In the genomic region with DNA sequence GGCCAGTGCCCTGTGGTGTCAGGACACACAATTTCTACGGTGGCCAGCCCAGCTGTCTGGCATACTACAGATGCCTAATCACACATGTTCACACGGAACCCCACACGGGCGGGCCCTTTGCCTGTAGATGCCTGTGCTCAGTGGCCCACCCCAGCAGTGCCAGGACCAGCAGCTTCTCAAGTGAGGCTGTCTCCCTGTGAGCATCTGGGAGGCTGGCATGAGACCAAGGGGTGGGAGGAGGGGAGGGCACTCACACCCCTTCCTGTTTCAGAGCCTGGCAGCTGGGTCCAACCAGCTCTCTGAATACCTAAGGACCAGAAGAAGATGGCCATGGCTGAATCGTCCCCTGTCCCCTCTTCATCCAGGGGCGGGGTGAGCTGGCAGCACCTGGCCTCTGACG, we compare ENCODE assay signal across 11 mouse cellular contexts. TPM values are rescaled to one million over a fixed set of nuclear protein-coding genes. Genes with fewer than 3 reads are reported as not detected.
DNase-seq lines count a peak whose midpoint lies in the region; ATAC-seq lines count a peak whose summit lies in the region.
"Had no signal": no experiment of that assay in that cellular context is flagged by ENCODE, and none has a peak within 500 bp of the region (broad histone marks: within the 10 kb centered on the region; RNA-seq: fewer than 3 reads in every experiment).

No protein-coding gene starts in this region.

- H3K4me2 ChIP-seq in forebrain, embryonic 12.5 days = no peak overlapping the region
- no peak overlapping the region for H3K4me2 ChIP-seq in lung, embryonic 16.5 days (ENCODE audit: low read depth, low read length)
- no peak overlapping the region for H3K4me2 ChIP-seq in hindbrain, embryonic 12.5 days (replicated peaks)
- H3K4me2 ChIP-seq: liver, embryonic 13.5 days had no signal

- H3K9ac ChIP-seq in forebrain, embryonic 12.5 days = no peak overlapping the region
- H3K9ac ChIP-seq in lung, embryonic 16.5 days (ENCODE audit: low read length) = no peak overlapping the region
- no peak overlapping the region for H3K9ac ChIP-seq in hindbrain, embryonic 12.5 days
- H3K9ac ChIP-seq: liver, embryonic 13.5 days had no signal

- peaks cover 32% of the 10 kb centered on the region for H3K4me1 ChIP-seq in forebrain, embryonic 12.5 days
- H3K4me1 ChIP-seq in forebrain, embryonic 10.5 days = peaks cover 19% of the 10 kb centered on the region
- H3K4me1 ChIP-seq in lung, embryonic 16.5 days (replicated peaks; ENCODE audit: control insufficient read depth, insufficient read depth, low read length) = no peaks in the 10 kb centered on the region
- peaks cover 24% of the 10 kb centered on the region for H3K4me1 ChIP-seq in hindbrain, embryonic 12.5 days
- H3K4me1 ChIP-seq: liver, embryonic 13.5 days had no signal

- no peaks in the 10 kb centered on the region for H3K36me3 ChIP-seq in forebrain, embryonic 12.5 days (replicated peaks)
- H3K36me3 ChIP-seq in forebrain, embryonic 10.5 days (replicated peaks) = no peaks in the 10 kb centered on the region
- H3K36me3 ChIP-seq in lung, embryonic 16.5 days (ENCODE audit: control insufficient read depth, insufficient read depth, low read length) = no peaks in the 10 kb centered on the region
- H3K36me3 ChIP-seq in hindbrain, embryonic 12.5 days = no peaks in the 10 kb centered on the region
- H3K36me3 ChIP-seq: liver, embryonic 13.5 days had no signal

- H3K9me3 ChIP-seq in forebrain, embryonic 12.5 days = no peaks in the 10 kb centered on the region
- H3K9me3 ChIP-seq in forebrain, embryonic 10.5 days = no peaks in the 10 kb centered on the region
- no peaks in the 10 kb centered on the region for H3K9me3 ChIP-seq in lung, embryonic 16.5 days (ENCODE audit: control insufficient read depth, low read length)
- no peaks in the 10 kb centered on the region for H3K9me3 ChIP-seq in hindbrain, embryonic 12.5 days (replicated peaks)
- H3K9me3 ChIP-seq: liver, embryonic 13.5 days had no signal

- 0 out of 2 replicates have a peak overlapping the region, but pooled peaks have one; percentile 25 for H3K27ac ChIP-seq in forebrain, embryonic 12.5 days
- no peak overlapping the region for H3K27ac ChIP-seq in forebrain, embryonic 10.5 days
- H3K27ac ChIP-seq in lung, embryonic 16.5 days (ENCODE audit: low read length) = no peak overlapping the region
- no peak overlapping the region; the same call in 1 of the 2 replicates for H3K27ac ChIP-seq in hindbrain, embryonic 12.5 days
- H3K27ac ChIP-seq: kidney, postnatal 0 days; liver, embryonic 13.5 days had no signal

- H3K27me3 ChIP-seq in forebrain, embryonic 12.5 days = peaks cover 29% of the 10 kb centered on the region
- H3K27me3 ChIP-seq in forebrain, embryonic 10.5 days (ENCODE audit: poor library complexity, severe bottlenecking) = peaks cover 50% of the 10 kb centered on the region
- no peaks in the 10 kb centered on the region for H3K27me3 ChIP-seq in lung, embryonic 16.5 days (ENCODE audit: control insufficient read depth, insufficient read depth, low read depth, low read length)
- H3K27me3 ChIP-seq in hindbrain, embryonic 12.5 days = peaks cover 7% of the 10 kb centered on the region; the same call in 1 of the 2 replicates
- H3K27me3 ChIP-seq: liver, embryonic 13.5 days had no signal

- no peak overlapping the region for H3K4me3 ChIP-seq in forebrain, embryonic 12.5 days (replicated peaks)
- no peak overlapping the region for H3K4me3 ChIP-seq in forebrain, embryonic 10.5 days
- no peak overlapping the region for H3K4me3 ChIP-seq in lung, embryonic 16.5 days (ENCODE audit: low read length)
- no peak overlapping the region for H3K4me3 ChIP-seq in hindbrain, embryonic 12.5 days
- H3K4me3 ChIP-seq: liver, embryonic 13.5 days had no signal

- ATAC-seq in forebrain, embryonic 12.5 days (ENCODE audit: low FRiP score) = 0 out of 2 replicates have a peak, but pooled peaks have one; percentile 33
- ATAC-seq in lung, embryonic 16.5 days (ENCODE audit: low read depth) = 0 out of 2 replicates have a peak, but pooled peaks have one; percentile 31
- peak; percentile 51 for ATAC-seq in hindbrain, embryonic 12.5 days (ENCODE audit: low FRiP score)

- no peak for DNase-seq in forebrain, embryonic 10.5 days (ENCODE audit: extremely low spot score, low spot score)
- DNase-seq in lung, adult 18-20 months = no peak
- DNase-seq in retina, postnatal 1 day = peak; percentile 68
- no peak for DNase-seq in c-Kit-positive CD71-positive TER-119-positive erythroid progenitor cells, embryonic 14.5 days (ENCODE audit: low spot score)
- no peak for DNase-seq in thymus, postnatal 0 days (ENCODE audit: low spot score)
- DNase-seq: liver, embryonic 13.5 days had no signal

- 77% methylated on average over 7 of the region's 7 CpGs for WGBS in forebrain, embryonic 12.5 days
- 84% methylated on average over 7 of the region's 7 CpGs for WGBS in forebrain, embryonic 10.5 days
- whole genome bisulfite sequencing in lung, embryonic 16.5 days = 74% methylated on average over 7 of the region's 7 CpGs
- 70% methylated on average over 7 of the region's 7 CpGs for WGBS in hindbrain, embryonic 12.5 days

RNA-seq across cellular contexts. Expression of gene Kcnk15, which starts 22.0 kb away (rescaled TPM):
- polyA plus RNA-seq in forebrain, embryonic 12.5 days (2016; fragmentation: Nextera tagmentation; extraction: Ambion mirVana) = not detected in 2 replicates
- not detected in 2 replicates for polyA plus RNA-seq in forebrain, embryonic 10.5 days (2016; fragmentation: Nextera tagmentation; extraction: Ambion mirVana)
- not detected in 2 replicates for polyA plus RNA-seq in lung, embryonic 16.5 days (2015; fragmentation: Nextera tagmentation; extraction: Ambion mirVana)
- polyA plus RNA-seq in hindbrain, embryonic 12.5 days (2016; fragmentation: Nextera tagmentation; extraction: Ambion mirVana) = not detected in 2 replicates
- not detected in 2 replicates for polyA plus RNA-seq in thymus, postnatal 0 days (2015; fragmentation: Nextera tagmentation; extraction: Ambion mirVana)
- polyA plus RNA-seq: kidney, postnatal 0 days; liver, embryonic 13.5 days; stomach, embryonic 14.5 days had no signal

RNA-seq across cellular contexts. Expression of gene Rims4, which starts 43.0 kb away (rescaled TPM):
- polyA plus RNA-seq in forebrain, embryonic 12.5 days (2016; fragmentation: Nextera tagmentation; extraction: Ambion mirVana) = 3.5 and 4.2 TPM in 2 replicates
- polyA plus RNA-seq in forebrain, embryonic 10.5 days (2016; fragmentation: Nextera tagmentation; extraction: Ambion mirVana) = 1.1 TPM in 2 replicates
- polyA plus RNA-seq in lung, embryonic 16.5 days (2015; fragmentation: Nextera tagmentation; extraction: Ambion mirVana) = 0.04 and 0.16 TPM in 2 replicates
- 5.6 TPM in 2 replicates for polyA plus RNA-seq in hindbrain, embryonic 12.5 days (2016; fragmentation: Nextera tagmentation; extraction: Ambion mirVana)
- polyA plus RNA-seq in thymus, postnatal 0 days (2015; fragmentation: Nextera tagmentation; extraction: Ambion mirVana) = not detected in 2 replicates

RNA-seq across cellular contexts. Expression of gene Ccn5, which starts 54.8 kb away (rescaled TPM):
- 0.15 and 0.28 TPM in 2 replicates for polyA plus RNA-seq in forebrain, embryonic 12.5 days (2016; fragmentation: Nextera tagmentation; extraction: Ambion mirVana)
- polyA plus RNA-seq in forebrain, embryonic 10.5 days (2016; fragmentation: Nextera tagmentation; extraction: Ambion mirVana) = 0.29 and 0.34 TPM in 2 replicates
- polyA plus RNA-seq in lung, embryonic 16.5 days (2015; fragmentation: Nextera tagmentation; extraction: Ambion mirVana) = 2.4 and 4.1 TPM in 2 replicates
- 0.13 and 0.48 TPM in 2 replicates for polyA plus RNA-seq in hindbrain, embryonic 12.5 days (2016; fragmentation: Nextera tagmentation; extraction: Ambion mirVana)
- 0.22 and 0.33 TPM in 2 replicates for polyA plus RNA-seq in thymus, postnatal 0 days (2015; fragmentation: Nextera tagmentation; extraction: Ambion mirVana)
